Mouse (Mus musculus) lung, postnatal 0 days (tissue): ENCODE measurements around the gene Syde1.

ENCODE experiments used
- CTCF ChIP-seq: IDR thresholded peaks from 2 replicates; pipeline ENCODE4 v1.5.1; 2016; ENCODE audit warnings: antibody characterized with exemption, mild to moderate bottlenecking
- EP300 ChIP-seq: IDR thresholded peaks from 2 replicates; pipeline ENCODE4 v1.6.1; 2016; ENCODE audit warnings: antibody characterized with exemption, mild to moderate bottlenecking, control low read depth

DNA sequence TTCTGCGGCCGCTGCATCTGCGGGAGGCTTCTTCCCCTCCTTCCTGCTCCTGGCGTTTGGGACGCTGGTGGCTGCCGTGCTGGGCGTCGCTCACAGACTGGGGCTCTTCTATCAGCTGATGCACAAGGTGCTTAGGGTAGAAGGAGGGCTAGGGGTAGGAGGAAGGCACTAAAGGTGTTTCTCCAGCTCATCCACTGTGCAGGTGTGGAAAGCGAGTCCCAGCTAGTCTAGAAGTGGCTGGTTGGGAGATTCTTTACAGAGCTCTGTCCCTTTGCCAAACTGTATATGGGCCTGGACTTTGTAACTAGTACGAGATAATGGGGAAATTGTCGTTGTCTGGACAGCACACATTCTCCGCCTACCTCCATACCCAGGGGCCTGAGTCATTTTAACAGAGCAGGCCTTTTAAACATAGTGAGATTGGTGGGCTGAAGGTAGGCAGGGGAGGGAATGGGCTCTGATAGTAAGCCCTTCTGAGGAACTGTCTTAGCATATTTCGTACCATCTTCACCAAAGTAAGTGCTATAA, 16.6 kb downstream of the Syde1 start:
- TF ChIP-seq CTCF (no peak), EP300 (no peak)
